Mouse (Mus musculus) ovary, adult 10 weeks (tissue): Measurements from ENCODE around the gene Fuk. TPM values are rescaled to one million over a fixed set of nuclear protein-coding genes. Genes with fewer than 3 reads are reported as not detected.

Experiments used
- polyA plus RNA-seq: library from polyadenylated mRNA; stranded (reverse); fragments of 350-450 nt; fragmentation: Illumina TruSeq; extraction: RNeasy Lipid Tissue Mini Kit (QIAGEN cat#74804); gene quantifications from one replicate; pipeline ENCODE4 v1.2.3, GENCODE M21; 2014

Gene Fuk
- polyA plus RNA-seq, result 1.2 TPM

DNA sequence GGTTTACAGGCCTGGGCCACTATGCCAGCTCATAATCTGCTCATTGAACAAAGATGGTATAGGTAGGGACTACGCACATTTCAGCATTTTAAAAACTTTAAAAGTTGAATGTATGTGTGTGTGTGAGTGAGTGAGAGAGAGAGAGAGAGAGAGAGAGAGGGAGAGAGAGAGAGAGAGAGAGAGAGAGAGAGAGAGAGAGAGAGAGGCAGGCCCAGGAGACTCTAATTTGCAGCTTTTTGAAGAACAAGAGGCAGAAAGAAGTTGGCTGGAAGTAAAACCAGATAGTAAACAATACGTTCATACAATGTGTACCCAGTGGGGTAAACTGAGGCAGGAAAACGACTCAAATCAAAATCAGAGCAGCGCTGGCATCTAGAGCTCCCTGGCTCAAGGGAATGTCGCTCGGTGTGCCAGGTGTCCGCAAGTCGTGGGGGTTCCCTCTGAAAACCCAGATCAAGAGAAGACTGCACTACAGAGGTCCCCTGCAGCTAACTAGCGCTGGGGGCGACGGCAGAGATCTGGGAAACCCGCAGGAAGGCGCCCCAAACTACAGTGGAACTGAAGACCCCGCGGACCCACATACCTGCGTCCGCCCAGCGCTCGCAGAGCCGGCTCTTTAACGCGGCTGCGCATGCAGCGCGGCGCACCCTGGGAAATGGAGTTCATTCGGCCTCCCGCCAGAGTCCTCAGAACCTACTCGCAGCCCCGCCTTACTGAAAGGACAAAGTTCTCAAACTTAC is at the start of gene Fuk:
Fuk (minus strand) TSS at position 650 of the 740 bp plus-strand sequence.

DNA sequence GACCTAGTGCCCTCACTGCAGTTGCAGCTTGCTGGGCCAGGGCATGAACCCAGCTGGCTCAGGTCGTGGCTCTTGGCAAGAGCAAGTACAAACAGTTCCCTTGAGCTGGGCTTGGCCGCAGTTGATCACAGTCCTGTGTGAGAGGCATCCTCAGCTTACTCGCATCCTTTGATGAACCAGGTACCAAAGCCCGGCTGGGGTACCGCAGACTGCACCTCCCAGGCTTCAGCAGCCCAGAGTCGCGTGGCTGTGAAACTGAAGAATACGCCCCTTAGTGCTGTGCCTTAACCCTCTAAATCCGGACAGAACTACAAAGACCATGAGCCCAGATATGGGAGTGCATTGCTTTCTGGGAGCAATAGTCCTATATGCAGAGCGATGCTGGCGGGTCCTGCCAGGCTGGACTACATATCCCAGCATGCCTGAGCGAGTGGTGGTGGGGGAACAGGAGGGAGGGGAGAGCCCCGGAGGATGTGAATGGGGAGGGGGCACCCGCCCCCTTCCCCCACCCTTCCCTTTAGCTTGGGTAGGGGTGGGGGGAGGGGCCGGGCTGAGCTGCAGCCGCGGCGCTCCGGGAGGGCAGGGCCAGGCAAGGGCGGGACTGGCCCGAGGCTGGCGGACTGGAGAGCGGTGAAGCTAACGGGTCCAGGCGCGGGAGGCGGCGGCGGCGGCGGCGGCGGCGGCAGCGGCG is 17.2 kb upstream of the Fuk start, which contains the start of gene St3gal2:
St3gal2 (plus strand) TSS at position 582 of the 691 bp plus-strand sequence.

DNA sequence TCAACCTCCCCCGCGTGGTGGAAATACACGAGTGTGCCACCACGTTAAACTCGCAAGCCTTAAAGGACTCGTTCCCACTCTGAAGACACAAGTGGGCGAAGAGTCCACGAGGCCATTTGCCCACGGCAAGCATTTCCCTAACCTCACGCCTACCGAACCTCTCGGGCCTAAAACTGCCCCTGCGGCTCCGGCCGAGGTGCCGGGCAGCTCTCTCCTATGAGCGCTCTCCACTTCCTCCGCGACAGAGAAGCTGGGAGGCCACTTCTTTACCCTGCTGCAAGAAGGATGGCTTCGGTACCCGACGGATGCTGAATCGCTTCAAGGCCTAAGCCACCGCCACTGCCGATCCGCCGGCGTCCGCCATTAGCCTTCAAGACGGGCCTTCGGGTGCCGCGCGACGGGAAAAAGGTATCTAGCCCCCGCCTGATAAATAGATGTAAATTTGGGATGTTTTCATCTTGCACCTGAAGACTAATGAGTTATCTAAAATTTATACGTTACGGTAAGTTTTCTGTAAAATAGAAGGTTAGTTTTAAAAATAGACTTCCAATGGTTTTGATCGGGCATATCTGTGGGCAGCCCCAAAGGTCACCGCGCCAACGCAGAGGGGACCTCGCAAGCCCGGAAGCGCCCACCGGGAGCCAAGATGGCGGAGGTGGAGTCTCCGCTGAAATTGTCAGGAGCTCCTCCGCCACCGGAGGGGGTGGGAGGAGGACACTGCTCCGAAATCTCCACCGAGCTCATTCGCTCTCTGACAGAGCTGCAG is 55.7 kb downstream of the Fuk start, which contains the start of the genes Cog4 and Sf3b3:
Cog4 (plus strand) TSS at position 196 of the 766 bp plus-strand sequence.
Sf3b3 (minus strand) TSS at position 383 of the 766 bp plus-strand sequence.

Other genes with a start within 250 kb of the Fuk start
- gene Mtss1l, start 181.0 kb downstream of the Fuk start, polyA plus RNA-seq, result 3.6 TPM
- not detected for gene Il34, start 96.6 kb downstream of the Fuk start, polyA plus RNA-seq
- gene Cog4, start 55.9 kb downstream of the Fuk start, polyA plus RNA-seq, result 11.5 TPM
- 111 TPM for gene Sf3b3, start 55.7 kb downstream of the Fuk start, polyA plus RNA-seq
- gene St3gal2, start 17.4 kb upstream of the Fuk start, polyA plus RNA-seq, result 16.9 TPM
- gene Ddx19a, start 95.3 kb upstream of the Fuk start, polyA plus RNA-seq, result 28.1 TPM
- 11.6 TPM for gene Ddx19b, start 129.3 kb upstream of the Fuk start, polyA plus RNA-seq
- gene Aars, start 130.7 kb upstream of the Fuk start, polyA plus RNA-seq, result 11.3 TPM
- 10.0 TPM for gene Exosc6, start 153.9 kb upstream of the Fuk start, polyA plus RNA-seq
- gene Clec18a, start 189.9 kb upstream of the Fuk start, polyA plus RNA-seq, result not detected
- 30.6 TPM for gene Pdpr, start 192.1 kb upstream of the Fuk start, polyA plus RNA-seq